Mouse (Mus musculus): ENCODE results near the gene Mmp24. TPM values are rescaled to one million over a fixed set of nuclear protein-coding genes. Genes with fewer than 3 reads are reported as not detected.

Mmp24 gene
- polyA plus RNA-seq, 1 experiment from 2014 or later: not detected

- Histone ChIP-seq H3K9me3 (replicated peaks) (no peaks in the 10 kb centered on the region), H3K27ac (replicated peaks) (no peak overlapping the region), H3K36me3 (replicated peaks) (peaks cover 13% of the 10 kb centered on the region), H3K4me1 (replicated peaks) (no peaks in the 10 kb centered on the region), H3K4me3 (replicated peaks) (no peak overlapping the region), H3K27me3 (no peaks in the 10 kb centered on the region), H3K4me2 (no peak overlapping the region), H3K9ac (no peak overlapping the region)
- whole genome bisulfite sequencing (ENCODE audit: insufficient replicate concordance): 80% methylated on average over 13 of the region's 13 CpGs
- ATAC-seq (ENCODE audit: insufficient read depth): no peak
Measured at GRCm38 (mm10) chr2:155862573-155863300, 87.6 kb downstream of the Mmp24 start.

GRCm38 (mm10) chr2:155863301-155863867, 88.2 kb downstream of the Mmp24 start:
- ATAC-seq (ENCODE audit: insufficient read depth): no peak
- 72% methylated on average over 11 of the region's 11 CpGs for WGBS (ENCODE audit: insufficient replicate concordance)

More at GRCm38 (mm10) chr2:155863301-155863867, 88.2 kb downstream of the Mmp24 start:
- H3K4me2 ChIP-seq: no peak overlapping the region
- no peaks in the 10 kb centered on the region for H3K4me1 ChIP-seq (replicated peaks)
- no peak overlapping the region for H3K4me3 ChIP-seq (replicated peaks)
- H3K9me3 ChIP-seq (replicated peaks): no peaks in the 10 kb centered on the region
- no peak overlapping the region for H3K9ac ChIP-seq
- no peaks in the 10 kb centered on the region for H3K27me3 ChIP-seq
- H3K27ac ChIP-seq (replicated peaks): no peak overlapping the region
- peaks cover 16% of the 10 kb centered on the region; the same call in 1 of the 2 replicates for H3K36me3 ChIP-seq (replicated peaks)

Other genes with a start within 250 kb of the Mmp24 start
- gene Gss, start 182.5 kb upstream of the Mmp24 start, polyA plus RNA-seq (2015; fragmentation: Nextera tagmentation; extraction: Ambion mirVana): 73.4 and 88.1 TPM in 2 replicates
- gene Myh7b, start 164.1 kb upstream of the Mmp24 start, polyA plus RNA-seq (2015; fragmentation: Nextera tagmentation; extraction: Ambion mirVana): 1.6 and 1.7 TPM in 2 replicates
- gene Trpc4ap, start 83.0 kb upstream of the Mmp24 start, polyA plus RNA-seq (2015; fragmentation: Nextera tagmentation; extraction: Ambion mirVana): 51.4 and 56.9 TPM in 2 replicates
- gene Edem2, start 45.9 kb upstream of the Mmp24 start, polyA plus RNA-seq (2015; fragmentation: Nextera tagmentation; extraction: Ambion mirVana): 27.6 and 31.9 TPM in 2 replicates
- gene Gm17581, start 39.5 kb upstream of the Mmp24 start, polyA plus RNA-seq (2015; fragmentation: Nextera tagmentation; extraction: Ambion mirVana): not detected in 2 replicates
- gene Procr, start 24.2 kb upstream of the Mmp24 start, polyA plus RNA-seq (2015; fragmentation: Nextera tagmentation; extraction: Ambion mirVana): 1.2 and 1.5 TPM in 2 replicates
- gene BC029722, start 44.1 kb downstream of the Mmp24 start, polyA plus RNA-seq (2015; fragmentation: Nextera tagmentation; extraction: Ambion mirVana): 4.9 and 5.6 TPM in 2 replicates
- gene Eif6, start 51.6 kb downstream of the Mmp24 start, polyA plus RNA-seq (2015; fragmentation: Nextera tagmentation; extraction: Ambion mirVana): 131 and 135 TPM in 2 replicates
- gene Fam83c, start 59.5 kb downstream of the Mmp24 start, polyA plus RNA-seq (2015; fragmentation: Nextera tagmentation; extraction: Ambion mirVana): 0.07 and 0.09 TPM in 2 replicates
- 32.1 and 33.5 TPM in 2 replicates for gene Uqcc1, start 155.0 kb downstream of the Mmp24 start, polyA plus RNA-seq (2015; fragmentation: Nextera tagmentation; extraction: Ambion mirVana)
- gene Gm15557, start 165.4 kb downstream of the Mmp24 start, polyA plus RNA-seq (2015; fragmentation: Nextera tagmentation; extraction: Ambion mirVana): not detected in 2 replicates
- not detected in 2 replicates for gene Gdf5, start 170.0 kb downstream of the Mmp24 start, polyA plus RNA-seq (2015; fragmentation: Nextera tagmentation; extraction: Ambion mirVana)
- gene Cep250, start 181.1 kb downstream of the Mmp24 start, polyA plus RNA-seq (2015; fragmentation: Nextera tagmentation; extraction: Ambion mirVana): 8.2 and 9.7 TPM in 2 replicates
- 0.78 and 0.90 TPM in 2 replicates for gene 6430550D23Rik, start 232.6 kb downstream of the Mmp24 start, polyA plus RNA-seq (2015; fragmentation: Nextera tagmentation; extraction: Ambion mirVana)
- 103 and 122 TPM in 2 replicates for gene Ergic3, start 232.7 kb downstream of the Mmp24 start, polyA plus RNA-seq (2015; fragmentation: Nextera tagmentation; extraction: Ambion mirVana)